Mouse (Mus musculus) forebrain, postnatal 0 days (tissue): ENCODE measurements around the gene Fbxw8. TPM values are rescaled to one million over a fixed set of nuclear protein-coding genes. Genes with fewer than 3 reads are reported as not detected.

Source experiments
- ATAC-seq: fragments of 200-750 bp; cut with Nextera tagmentation; 2 replicates; pipeline ENCODE4 v1.8.0; 2017; ENCODE audit warnings: mild to moderate bottlenecking, moderate library complexity
- DNase-seq: peaks from one replicate; pipeline ENCODE4 v3.0.0-alpha.2; 2015
- H3K27ac ChIP-seq: fragments of 300-500 bp; sonication (generic); 2 replicates; pipeline ENCODE4 v1.5.1; 2014; ENCODE audit warnings: low read depth, mild to moderate bottlenecking, antibody characterized with exemption, low read length, moderate library complexity, mixed read lengths
- H3K27me3 ChIP-seq: fragments of 300-500 bp; sonication (generic); 2 replicates; pipeline ENCODE4 v1.6.1; 2014; ENCODE audit warnings: mild to moderate bottlenecking, low read length, mixed read lengths; ENCODE audit not compliant: insufficient read depth
- H3K36me3 ChIP-seq: fragments of 300-500 bp; sonication (generic); 2 replicates; pipeline ENCODE4 v1.6.1; 2014; ENCODE audit warnings: mild to moderate bottlenecking, moderate library complexity; ENCODE audit not compliant: insufficient read depth
- H3K4me1 ChIP-seq: fragments of 300-500 bp; sonication (generic); 2 replicates; pipeline ENCODE4 v1.6.1; 2014; ENCODE audit warnings: antibody characterized with exemption; ENCODE audit not compliant: insufficient read depth
- H3K4me2 ChIP-seq: fragments of 300-500 bp; sonication (generic); 2 replicates; pipeline ENCODE4 v1.6.1; 2014; ENCODE audit warnings: low read depth, mild to moderate bottlenecking, moderate library complexity
- H3K4me3 ChIP-seq: fragments of 300-500 bp; sonication (generic); 2 replicates; pipeline ENCODE4 v1.5.1; 2014; ENCODE audit warnings: low read depth, low read length, mixed read lengths
- H3K9ac ChIP-seq: fragments of 300-500 bp; sonication (generic); 2 replicates; pipeline ENCODE4 v1.6.1; 2014; ENCODE audit warnings: mild to moderate bottlenecking
- H3K9me3 ChIP-seq: fragments of 300-500 bp; sonication (generic); 2 replicates; pipeline ENCODE4 v1.6.1; 2016; ENCODE audit warnings: low read length
- CTCF ChIP-seq: sonication (generic); IDR thresholded peaks from 2 replicates; pipeline ENCODE4 v1.5.1; 2016; ENCODE audit warnings: antibody characterized with exemption, control low read depth, low read depth
- WGBS: fragments of 180-500 bp; shearing (Covaris S2); extraction: QIAGEN DNeasy Blood & Tissue Kit; methylation state at CpG from one replicate; pipeline ENCODE4 v1.1.7; 2014; 5-methylcytosine and 5-hydroxymethylcytosine counted together
- polyA plus RNA-seq: library from polyadenylated mRNA; unstranded; fragments of >200 nt; fragmentation: Nextera tagmentation; extraction: Ambion mirVana; gene quantifications from 2 replicates; pipeline ENCODE4 v1.2.1, GENCODE M21; 2015
- total RNA-seq: library from RNA; depleted of rRNA; stranded (reverse); fragments of >200 nt; gene quantifications from 2 replicates; pipeline ENCODE4 v1.2.3, GENCODE M21; 2014

Fbxw8 gene
- total and polyA plus RNA-seq, 2 experiments from 2014 or later = 16.4 to 51.0 TPM

GRCm38 (mm10) chr5:118027698-118028190 is 127.5 kb downstream of the Fbxw8 start, which contains the start of gene Tesc:
Gene Tesc (plus strand): TSS chr5:118027743.
- Histone ChIP-seq H3K4me3 (peak within 1 kb of the TSS; percentile 63), H3K36me3 (no peaks in the 10 kb centered on the region), H3K27ac (no peak within 1 kb of the TSS), H3K27me3 (peaks cover 35% of the 10 kb centered on the region), H3K4me2 (peak within 1 kb of the TSS; percentile 100), H3K4me1 (no peaks in the 10 kb centered on the region; the same call in 1 of the 2 replicates), H3K9ac (peak within 1 kb of the TSS; percentile 46), H3K9me3 (no peaks in the 10 kb centered on the region)
- WGBS = under 1% methylated on average over 46 of the region's 63 CpGs
- ATAC-seq (peak; percentile 29; the same call in 1 of the 2 replicates), DNase-seq (no peak)
- TF ChIP-seq CTCF = no peak

GRCm38 (mm10) chr5:118027101-118027697 is 128.1 kb downstream of the Fbxw8 start:
- no peak for TF ChIP-seq CTCF
- ATAC-seq (peak; percentile 3; the same call in 1 of the 2 replicates), DNase-seq (no peak)
- WGBS = 1% methylated on average over 35 of the region's 39 CpGs
- Histone ChIP-seq H3K36me3 (no peaks in the 10 kb centered on the region), H3K27me3 (peaks cover 35% of the 10 kb centered on the region), H3K27ac (no peak overlapping the region), H3K4me2 (peak overlapping the region; percentile 100), H3K9me3 (no peaks in the 10 kb centered on the region), H3K9ac (peak overlapping the region; percentile 46; the same call in 1 of the 2 replicates), H3K4me1 (no peaks in the 10 kb centered on the region; the same call in 1 of the 2 replicates), H3K4me3 (peak overlapping the region; percentile 63)

GRCm38 (mm10) chr5:118026343-118026742 is 128.9 kb downstream of the Fbxw8 start:
- H3K27ac ChIP-seq = no peak overlapping the region
- H3K36me3 ChIP-seq = no peaks in the 10 kb centered on the region
- no peak overlapping the region for H3K4me2 ChIP-seq
- TF ChIP-seq CTCF = no peak
- no peaks in the 10 kb centered on the region; the same call in 1 of the 2 replicates for H3K4me1 ChIP-seq
- H3K27me3 ChIP-seq = peaks cover 35% of the 10 kb centered on the region
- H3K9me3 ChIP-seq = no peaks in the 10 kb centered on the region
- no peak overlapping the region for H3K4me3 ChIP-seq
- DNase-seq (no peak), ATAC-seq (no peak)
- no peak overlapping the region for H3K9ac ChIP-seq
- 5% methylated on average over 13 of the region's 13 CpGs for WGBS

GRCm38 (mm10) chr5:118025880-118026279 is 129.4 kb downstream of the Fbxw8 start:
- H3K4me1 ChIP-seq = no peaks in the 10 kb centered on the region; the same call in 1 of the 2 replicates
- peaks cover 35% of the 10 kb centered on the region for H3K27me3 ChIP-seq
- no peak for ATAC-seq
- H3K4me2 ChIP-seq = no peak overlapping the region
- H3K27ac ChIP-seq = no peak overlapping the region
- H3K9ac ChIP-seq = no peak overlapping the region
- no peak for TF ChIP-seq CTCF
- no peak overlapping the region for H3K4me3 ChIP-seq
- WGBS = 4% methylated on average over 12 of the region's 12 CpGs
- no peak for DNase-seq
- H3K36me3 ChIP-seq = no peaks in the 10 kb centered on the region
- no peaks in the 10 kb centered on the region for H3K9me3 ChIP-seq

- Histone ChIP-seq H3K9me3 (no peaks in the 10 kb centered on the region), H3K9ac (no peak overlapping the region), H3K36me3 (no peaks in the 10 kb centered on the region), H3K4me1 (no peaks in the 10 kb centered on the region; the same call in 1 of the 2 replicates), H3K27me3 (peaks cover 21% of the 10 kb centered on the region), H3K4me3 (no peak overlapping the region), H3K4me2 (no peak overlapping the region), H3K27ac (no peak overlapping the region)
- DNase-seq (no peak), ATAC-seq (no peak)
- WGBS = 77% methylated on average over 3 of the region's 3 CpGs
- TF ChIP-seq CTCF = no peak
Measured at GRCm38 (mm10) chr5:118023053-118023452, 132.2 kb downstream of the Fbxw8 start.

- no peak for DNase-seq
- H3K4me2 ChIP-seq = no peak overlapping the region
- H3K9ac ChIP-seq = no peak overlapping the region
- H3K4me1 ChIP-seq = no peaks in the 10 kb centered on the region
- H3K27me3 ChIP-seq = no peaks in the 10 kb centered on the region
- WGBS = 68% methylated on average over 11 of the region's 11 CpGs
- H3K9me3 ChIP-seq = no peaks in the 10 kb centered on the region
- no peak overlapping the region for H3K4me3 ChIP-seq
- TF ChIP-seq CTCF = no peak
- no peak overlapping the region for H3K27ac ChIP-seq
- ATAC-seq = no peak
- H3K36me3 ChIP-seq = no peaks in the 10 kb centered on the region
Measured at GRCm38 (mm10) chr5:118019905-118020304, 135.4 kb downstream of the Fbxw8 start.

GRCm38 (mm10) chr5:118017527-118017926 is 137.7 kb downstream of the Fbxw8 start:
- no peaks in the 10 kb centered on the region for H3K4me1 ChIP-seq
- no peak overlapping the region for H3K9ac ChIP-seq
- no peak overlapping the region for H3K27ac ChIP-seq
- TF ChIP-seq CTCF = no peak
- H3K9me3 ChIP-seq = no peaks in the 10 kb centered on the region
- no peaks in the 10 kb centered on the region for H3K27me3 ChIP-seq
- H3K4me2 ChIP-seq = no peak overlapping the region
- WGBS = 65% methylated on average over 5 of the region's 5 CpGs
- H3K36me3 ChIP-seq = no peaks in the 10 kb centered on the region
- DNase-seq = no peak
- H3K4me3 ChIP-seq = no peak overlapping the region
- ATAC-seq = no peak
